Mouse (Mus musculus) cerebellum, postnatal 14 days (tissue): ENCODE measurements at regions not wholly inside any gene's neighbourhood (a gene's known extent, or its start where the extent isn't known, plus 50 kb on each side); places are given as distances from the start of the nearest gene placed in this dataset.
A peak's percentile ranks its signal among the peaks of the same experiment; 100 is the strongest.
"Not testable (repeated sequence)": the region's sequence is repeated elsewhere in the genome, so short reads cannot be mapped to it uniquely, and the experiment has no call there.

Experiments
- DNase-seq, 2 experiments: peaks; one replicate each; pipeline ENCODE4 v3.0.0; 2021; ENCODE audit warnings: mixed read lengths in 2 of 2

- no peak for DNase-seq
Observed at GRCm38 (mm10) chr1:30751138-30751907, 122.4 kb downstream of the Phf3 start.

- DNase-seq = no peak
Observed at GRCm38 (mm10) chr1:30741955-30742354, 131.8 kb downstream of the Phf3 start.

GRCm38 (mm10) chr1:30740831-30741230, 132.9 kb downstream of the Phf3 start:
- DNase-seq = peak; percentile 70 to 75

GRCm38 (mm10) chr1:30721519-30721918, 152.2 kb downstream of the Phf3 start:
- peak in 1 of 2 experiments; percentile 6 for DNase-seq

- DNase-seq = peak in 1 of 2 experiments; percentile 28
Observed at GRCm38 (mm10) chr1:30720829-30721228, 152.9 kb downstream of the Phf3 start.

GRCm38 (mm10) chr1:30718578-30718977, 155.1 kb downstream of the Phf3 start:
- no peak for DNase-seq

GRCm38 (mm10) chr1:30716346-30716745, 157.4 kb downstream of the Phf3 start:
- no peak for DNase-seq

GRCm38 (mm10) chr1:30701116-30701515, 172.6 kb downstream of the Phf3 start:
- peak in 1 of 2 experiments; percentile 4 for DNase-seq

- DNase-seq = peak; percentile 44 to 60
Observed at GRCm38 (mm10) chr1:30700399-30701081, 173.2 kb downstream of the Phf3 start.

GRCm38 (mm10) chr1:30696342-30696741, 177.4 kb downstream of the Phf3 start:
- no peak for DNase-seq

GRCm38 (mm10) chr1:30685318-30685717, 188.4 kb downstream of the Phf3 start:
- DNase-seq = no peak

GRCm38 (mm10) chr1:30683889-30684288, 189.8 kb downstream of the Phf3 start:
- DNase-seq = no peak

- DNase-seq = no peak
Observed at GRCm38 (mm10) chr1:30639807-30640206, 233.9 kb downstream of the Phf3 start.

- no peak for DNase-seq
Observed at GRCm38 (mm10) chr1:30632760-30633159, 241.0 kb downstream of the Phf3 start.

GRCm38 (mm10) chr1:30627796-30628195, 245.9 kb downstream of the Phf3 start:
- DNase-seq = not testable (repeated sequence)

GRCm38 (mm10) chr1:30595122-30595730, 278.5 kb downstream of the Phf3 start:
- DNase-seq = peak in 1 of 2 experiments; percentile 6

- DNase-seq = no peak
Observed at GRCm38 (mm10) chr1:30594036-30594435, 279.7 kb downstream of the Phf3 start.

- peak in 1 of 2 experiments; percentile 3 for DNase-seq
Observed at GRCm38 (mm10) chr1:30590721-30591120, 283.0 kb downstream of the Phf3 start.

- peak in 1 of 2 experiments; percentile 26 for DNase-seq
Observed at GRCm38 (mm10) chr1:30588885-30589284, 284.8 kb downstream of the Phf3 start.

- peak; percentile 70 to 82 for DNase-seq
Observed at GRCm38 (mm10) chr1:30588336-30588735, 285.4 kb downstream of the Phf3 start.

GRCm38 (mm10) chr1:30584806-30585205, 288.9 kb downstream of the Phf3 start:
- peak; percentile 78 to 80 for DNase-seq

GRCm38 (mm10) chr1:30583860-30584259, 289.9 kb downstream of the Phf3 start:
- DNase-seq = no peak

- DNase-seq = no peak
Observed at GRCm38 (mm10) chr1:30564757-30565156, 309.0 kb downstream of the Phf3 start.

- not testable (repeated sequence) for DNase-seq
Observed at GRCm38 (mm10) chr1:30548761-30549160, 325.0 kb downstream of the Phf3 start.
